Mouse (Mus musculus) ES-Bruce4 (cell line): ENCODE results near the gene Wars2. TPM values are rescaled to one million over a fixed set of nuclear protein-coding genes. Genes with fewer than 3 reads are reported as not detected.

Experiments used
- H3K27ac ChIP-seq: 2 replicates; pipeline ENCODE4 v1.5.1; 2012; ENCODE audit warnings: low read length, inconsistent platforms; ENCODE audit not compliant: insufficient read depth
- H3K27me3 ChIP-seq: 2 replicates; pipeline ENCODE4 v1.6.1; 2012; ENCODE audit warnings: mild to moderate bottlenecking, low read length, inconsistent platforms; ENCODE audit not compliant: control insufficient read depth, poor library complexity, insufficient read depth, severe bottlenecking
- H3K36me3 ChIP-seq: 2 replicates; pipeline ENCODE4 v1.6.1; 2012; ENCODE audit warnings: inconsistent platforms, mild to moderate bottlenecking, low read length, moderate library complexity; ENCODE audit not compliant: control insufficient read depth, poor library complexity, insufficient read depth, severe bottlenecking
- H3K4me1 ChIP-seq: one replicate; pipeline ENCODE4 v1.8.1; 2011; ENCODE audit warnings: low read length; ENCODE audit not compliant: control insufficient read depth, insufficient read depth
- H3K4me3 ChIP-seq: 2 replicates; pipeline ENCODE4 v1.5.1; 2011; ENCODE audit warnings: low read depth, mild to moderate bottlenecking, low read length
- H3K9ac ChIP-seq: 2 replicates; pipeline ENCODE4 v1.6.1; 2012; ENCODE audit warnings: low read depth, mild to moderate bottlenecking, inconsistent platforms; ENCODE audit not compliant: poor library complexity, severe bottlenecking
- H3K9me3 ChIP-seq: replicated peaks from 2 replicates; pipeline ENCODE4 v1.6.1; 2012; ENCODE audit warnings: mild to moderate bottlenecking, low read length, inconsistent platforms; ENCODE audit not compliant: control insufficient read depth, poor library complexity, insufficient read depth, severe bottlenecking
- CTCF ChIP-seq: IDR thresholded peaks from one replicate; pipeline ENCODE4 v1.8.1; 2011; ENCODE audit warnings: low read depth, low read length
- EP300 ChIP-seq: IDR thresholded peaks from 2 replicates; pipeline ENCODE4 v1.6.1; 2011; ENCODE audit warnings: low read depth, low read length; ENCODE audit not compliant: insufficient read depth
- POLR2A ChIP-seq: IDR thresholded peaks from one replicate; pipeline ENCODE4 v1.8.1; 2011; ENCODE audit warnings: low read length; ENCODE audit not compliant: insufficient read depth
- polyA plus RNA-seq: library from polyadenylated mRNA; stranded (reverse); fragments of >200 nt; gene quantifications from 2 replicates; pipeline ENCODE4 v1.2.4, GENCODE M21; 2011; ENCODE audit warnings: low read depth; ENCODE audit not compliant: missing spikeins, insufficient read depth, insufficient read length

The Wars2 gene
- polyA plus RNA-seq, 1 experiment = 4.4 TPM

DNA sequence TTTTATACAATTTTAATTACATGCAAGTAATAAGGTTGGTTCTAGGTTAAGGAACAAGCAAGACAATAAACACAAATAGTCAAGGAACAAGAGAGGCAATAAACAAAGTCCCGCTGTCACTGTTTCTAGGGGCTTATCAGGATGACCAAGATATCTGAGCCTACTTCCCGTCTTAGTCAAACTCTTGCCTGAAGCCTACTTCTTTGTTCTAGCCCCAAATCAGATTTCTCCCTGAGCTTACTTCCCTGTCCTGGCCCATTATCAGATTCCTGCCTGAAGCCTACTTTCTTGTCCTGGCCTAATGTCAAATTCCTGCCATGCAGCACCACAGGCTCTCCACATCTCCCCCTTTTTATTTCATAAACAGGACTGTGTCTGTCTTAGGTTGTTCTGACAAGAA lies 19.9 kb upstream of the Wars2 start:
- H3K9ac ChIP-seq = no peak overlapping the region
- H3K4me3 ChIP-seq = no peak overlapping the region
- no peaks in the 10 kb centered on the region for H3K36me3 ChIP-seq
- no peaks in the 10 kb centered on the region for H3K27me3 ChIP-seq
- no peaks in the 10 kb centered on the region for H3K4me1 ChIP-seq
- H3K9me3 ChIP-seq = no peaks in the 10 kb centered on the region
- TF ChIP-seq EP300 = no peak
- no peak overlapping the region for H3K27ac ChIP-seq

- Histone ChIP-seq H3K27ac (no peak overlapping the region), H3K9ac (no peak overlapping the region), H3K4me3 (no peak overlapping the region), H3K27me3 (no peaks in the 10 kb centered on the region), H3K9me3 (no peaks in the 10 kb centered on the region), H3K4me1 (no peaks in the 10 kb centered on the region), H3K36me3 (no peaks in the 10 kb centered on the region)
- TF ChIP-seq CTCF = no peak
- TF ChIP-seq POLR2A = no peak
- TF ChIP-seq EP300 = no peak
These were observed 10.3 kb upstream of the Wars2 start for GRCm38 (mm10) chr3:99130521-99130920.

DNA sequence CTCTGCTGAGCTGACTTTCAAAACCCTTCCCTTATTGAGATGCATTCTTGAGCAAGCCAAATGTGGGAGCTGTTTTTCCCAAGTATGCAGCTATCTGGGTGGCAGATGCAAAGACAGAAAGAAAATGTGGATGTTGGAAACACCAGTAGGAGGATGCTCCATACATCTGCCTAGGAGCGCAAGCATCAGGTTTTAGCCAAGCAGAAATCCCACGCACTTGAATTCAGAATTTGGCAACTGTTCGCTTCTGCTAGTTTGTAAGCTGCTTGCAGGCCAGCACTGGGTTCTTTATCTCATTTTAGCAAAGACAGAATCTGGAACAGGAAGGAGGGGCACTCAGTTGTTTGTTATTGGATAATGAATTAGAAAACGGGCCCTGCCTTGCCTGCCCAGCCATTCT lies 8.9 kb upstream of the Wars2 start:
- TF ChIP-seq CTCF (no peak), POLR2A (no peak), EP300 (no peak)
- Histone ChIP-seq H3K9me3 (no peaks in the 10 kb centered on the region), H3K4me3 (no peak overlapping the region), H3K36me3 (no peaks in the 10 kb centered on the region), H3K27me3 (no peaks in the 10 kb centered on the region), H3K9ac (no peak overlapping the region), H3K27ac (no peak overlapping the region), H3K4me1 (no peaks in the 10 kb centered on the region)

DNA sequence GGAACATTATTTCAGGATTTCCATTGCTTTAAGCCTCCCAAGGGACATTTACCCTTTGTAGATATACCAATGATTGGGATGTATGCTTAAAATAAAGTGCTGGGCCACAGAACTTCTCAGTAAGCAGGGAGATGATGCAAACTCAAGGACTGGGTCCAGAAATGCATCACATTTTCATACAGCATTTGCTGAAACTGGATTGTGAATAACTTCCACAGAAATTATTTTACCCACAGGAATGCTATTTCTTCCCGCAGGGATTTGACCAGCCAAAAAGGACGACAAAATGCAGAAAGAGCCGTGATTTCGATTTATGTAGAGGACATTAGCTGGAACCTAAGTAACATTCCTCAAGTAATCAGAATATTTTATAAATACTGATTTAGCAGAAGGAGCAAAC lies 7.0 kb upstream of the Wars2 start:
- no peaks in the 10 kb centered on the region for H3K27me3 ChIP-seq
- TF ChIP-seq POLR2A (no peak), CTCF (no peak), EP300 (no peak)
- no peak overlapping the region for H3K9ac ChIP-seq

DNA sequence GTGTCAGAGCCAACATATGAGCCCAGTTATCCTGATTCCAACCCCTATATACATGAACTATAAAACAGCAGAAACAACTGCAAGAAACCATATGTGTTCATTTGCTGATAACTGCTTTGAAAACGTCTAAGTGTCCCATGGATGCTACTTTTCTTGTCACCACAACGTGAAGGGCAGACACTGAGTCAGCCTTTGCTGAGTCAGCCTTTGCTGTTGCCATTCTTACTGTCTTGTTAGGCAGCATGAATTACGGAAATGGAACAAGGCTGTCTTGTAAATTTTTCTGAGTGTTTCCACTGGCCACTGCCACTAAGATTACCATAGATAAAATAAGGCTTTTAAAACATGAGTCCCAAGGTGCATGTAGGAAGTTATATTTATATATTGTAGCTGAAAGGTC lies 7.0 kb downstream of the Wars2 start:
- H3K4me1 ChIP-seq = no peaks in the 10 kb centered on the region
- H3K36me3 ChIP-seq = no peaks in the 10 kb centered on the region
- no peak overlapping the region for H3K27ac ChIP-seq
- H3K4me3 ChIP-seq = no peak overlapping the region
- H3K27me3 ChIP-seq = no peaks in the 10 kb centered on the region
- TF ChIP-seq POLR2A = no peak
- TF ChIP-seq CTCF = no peak
- no peak for TF ChIP-seq EP300
- H3K9me3 ChIP-seq = no peaks in the 10 kb centered on the region
- no peak overlapping the region for H3K9ac ChIP-seq

More for the DNA sequence above, 7.0 kb upstream of the Wars2 start:
- Histone ChIP-seq H3K36me3 (no peaks in the 10 kb centered on the region), H3K9me3 (no peaks in the 10 kb centered on the region), H3K4me3 (no peak overlapping the region), H3K4me1 (no peaks in the 10 kb centered on the region), H3K27ac (no peak overlapping the region)

- Histone ChIP-seq H3K4me1 (no peaks in the 10 kb centered on the region), H3K27me3 (no peaks in the 10 kb centered on the region), H3K4me3 (no peak overlapping the region), H3K9me3 (no peaks in the 10 kb centered on the region), H3K27ac (no peak overlapping the region), H3K9ac (no peak overlapping the region), H3K36me3 (no peaks in the 10 kb centered on the region)
- TF ChIP-seq EP300 (no peak), POLR2A (no peak), CTCF (no peak)
These were observed 8.2 kb downstream of the Wars2 start for GRCm38 (mm10) chr3:99149035-99149434.
